16 mouse cellular contexts compared by ENCODE assay signal in genomic region chr2:38782731-38783130, GRCm38 (mm10).
DNase-seq lines count a peak whose midpoint lies in the region; ATAC-seq and TF ChIP-seq lines count a peak whose summit lies in the region.
"Had no signal": no experiment of that assay in that cellular context is flagged by ENCODE, and none has a peak within 500 bp of the region (broad histone marks: within the 10 kb centered on the region; RNA-seq: fewer than 3 reads in every experiment).

No protein-coding gene starts in this region.

- dilution Hi-C loops in CH12.LX (cut with MboI; ENCODE audit: extremely low pct_ligation_motif_present, extremely low pct_unique_long_range_greater_than_20kb, low sequenced_read_pairs), result no loop called here

- in situ Hi-C loops in CH12.LX (cut with MboI; ENCODE audit: low pct_ligation_motif_present, low pct_unique_long_range_greater_than_20kb, low sequenced_read_pairs), result no loop called here

- TF ChIP-seq EP300 in CH12.LX (IDR thresholded peaks at IDR 0.05; ENCODE audit: low read length), result no peak

- H3K9ac ChIP-seq in hindbrain, embryonic 11.5 days (ENCODE audit: low read depth, low read length), result no peak overlapping the region
- H3K9ac ChIP-seq in hindbrain, embryonic 16.5 days (ENCODE audit: low read depth, low read length), result no peak overlapping the region
- no peak overlapping the region for H3K9ac ChIP-seq in CH12.LX (ENCODE audit: insufficient read depth, low read depth)
- H3K9ac ChIP-seq in limb, embryonic 12.5 days (replicated peaks), result no peak overlapping the region
- H3K9ac ChIP-seq: lung, embryonic 15.5 days had no signal

- peaks cover 2% of the 10 kb centered on the region; the same call in 1 of the 2 replicates for H3K4me1 ChIP-seq in hindbrain, embryonic 11.5 days (replicated peaks; ENCODE audit: control insufficient read depth, insufficient read depth, low read length)
- H3K4me1 ChIP-seq in hindbrain, embryonic 16.5 days (ENCODE audit: control insufficient read depth, insufficient read depth, low read depth, low read length), result peaks cover 3% of the 10 kb centered on the region
- H3K4me1 ChIP-seq in CH12.LX (ENCODE audit: control insufficient read depth in 1 of 2, insufficient read depth in 2 of 2), result peaks cover under 1 to 24% of the 10 kb centered on the region in 2 experiments; a peak in 3 of 4 replicates
- H3K4me1 ChIP-seq in limb, embryonic 12.5 days (replicated peaks), result peaks cover 22% of the 10 kb centered on the region

- H3K79me2 ChIP-seq in CH12.LX (replicated peaks; ENCODE audit: control insufficient read depth, extremely low read depth, insufficient read depth, poor library complexity, severe bottlenecking), result no peaks in the 10 kb centered on the region

- ATAC-seq in hindbrain, embryonic 11.5 days (ENCODE audit: low FRiP score), result no peak
- no peak for ATAC-seq in hindbrain, embryonic 16.5 days
- ATAC-seq in limb, embryonic 12.5 days (ENCODE audit: insufficient number of reproducible peaks, insufficient read depth, low FRiP score, low TSS enrichment, low read depth), result no peak
- ATAC-seq: CD4-positive, CD25-positive, alpha-beta regulatory T cell, adult 4 months; intestine, postnatal 0 days had no signal

- TF ChIP-seq POLR2A in CH12.LX (IDR thresholded peaks at IDR 0.05; ENCODE audit: low read depth, low read length), result no peak

- no peak overlapping the region for H3K4me2 ChIP-seq in hindbrain, embryonic 11.5 days (replicated peaks; ENCODE audit: low read depth, low read length)
- H3K4me2 ChIP-seq in hindbrain, embryonic 16.5 days (ENCODE audit: low read length), result no peak overlapping the region
- H3K4me2 ChIP-seq in CH12.LX (ENCODE audit: insufficient read depth, low read depth, poor library complexity, severe bottlenecking), result 0 out of 2 replicates have a peak overlapping the region, but pooled peaks have one; percentile 5
- peak overlapping the region; percentile 24; the same call in 1 of the 2 replicates for H3K4me2 ChIP-seq in limb, embryonic 12.5 days
- H3K4me2 ChIP-seq: lung, embryonic 15.5 days had no signal

- DNase-seq in embryo, embryonic 9.5 days (ENCODE audit: extremely low spot score), result peak; percentile 14
- DNase-seq in embryo, embryonic 10 days (ENCODE audit: low spot score), result no peak
- DNase-seq in hindbrain, embryonic 11.5 days (ENCODE audit: low spot score), result no peak
- no peak for DNase-seq in CH12.LX (ENCODE audit: extremely low read depth)
- DNase-seq in adrenal gland, adult 18-20 months (ENCODE audit: low spot score in 2 of 2), result no peak
- no peak for DNase-seq in layer of hippocampus, adult 8-10 months (ENCODE audit: low spot score in 2 of 2)
- DNase-seq: cerebellum, adult 11-12 months; cerebellum, postnatal 25 days; gastrocnemius, postnatal 10 days; heart, postnatal 36 days had no signal

- H3K9me3 ChIP-seq in hindbrain, embryonic 11.5 days (ENCODE audit: control insufficient read depth, low read length), result no peaks in the 10 kb centered on the region
- H3K9me3 ChIP-seq in hindbrain, embryonic 16.5 days (ENCODE audit: control insufficient read depth, low read length), result no peaks in the 10 kb centered on the region
- no peaks in the 10 kb centered on the region for H3K9me3 ChIP-seq in CH12.LX (replicated peaks; ENCODE audit: low read length)
- H3K9me3 ChIP-seq in limb, embryonic 12.5 days, result no peaks in the 10 kb centered on the region
- H3K9me3 ChIP-seq: lung, embryonic 15.5 days had no signal

- H3K4me3 ChIP-seq in hindbrain, embryonic 11.5 days (ENCODE audit: low read depth, low read length), result no peak overlapping the region
- no peak overlapping the region for H3K4me3 ChIP-seq in hindbrain, embryonic 16.5 days (ENCODE audit: low read length)
- no peak overlapping the region for H3K4me3 ChIP-seq in CH12.LX (replicated peaks in 1 of 3; ENCODE audit: low read depth in 2 of 3, low read length in 2 of 3, poor library complexity in 1 of 3)
- H3K4me3 ChIP-seq in limb, embryonic 12.5 days (replicated peaks), result no peak overlapping the region
- H3K4me3 ChIP-seq: lung, embryonic 15.5 days had no signal

- no peak for TF ChIP-seq RAD21 in CH12.LX (IDR thresholded peaks at IDR 0.05; ENCODE audit: low read depth, low read length)

- H3K27me3 ChIP-seq in hindbrain, embryonic 11.5 days (ENCODE audit: control insufficient read depth, insufficient read depth, low read length), result no peaks in the 10 kb centered on the region
- H3K27me3 ChIP-seq in hindbrain, embryonic 16.5 days (replicated peaks; ENCODE audit: control insufficient read depth, insufficient read depth, low read length), result no peaks in the 10 kb centered on the region
- H3K27me3 ChIP-seq in CH12.LX (replicated peaks), result no peaks in the 10 kb centered on the region
- no peaks in the 10 kb centered on the region for H3K27me3 ChIP-seq in limb, embryonic 12.5 days
- H3K27me3 ChIP-seq: lung, embryonic 15.5 days had no signal

- H3K27ac ChIP-seq in hindbrain, embryonic 11.5 days (ENCODE audit: low read depth, low read length), result 0 out of 2 replicates have a peak overlapping the region, but pooled peaks have one; percentile 66
- no peak overlapping the region for H3K27ac ChIP-seq in hindbrain, embryonic 16.5 days (ENCODE audit: low read depth, low read length)
- H3K27ac ChIP-seq in CH12.LX (ENCODE audit: insufficient read depth, low read depth), result no peak overlapping the region
- H3K27ac ChIP-seq in limb, embryonic 12.5 days, result no peak overlapping the region
- H3K27ac ChIP-seq: lung, embryonic 15.5 days; macrophage had no signal

- H3K36me3 ChIP-seq in hindbrain, embryonic 11.5 days (ENCODE audit: control insufficient read depth, insufficient read depth, low read length), result no peaks in the 10 kb centered on the region
- H3K36me3 ChIP-seq in hindbrain, embryonic 16.5 days (ENCODE audit: control insufficient read depth, insufficient read depth, low read length), result no peaks in the 10 kb centered on the region
- H3K36me3 ChIP-seq in CH12.LX (replicated peaks in 1 of 2; ENCODE audit: control insufficient read depth in 1 of 2, insufficient read depth in 1 of 2, low read length in 1 of 2), result no peaks in the 10 kb centered on the region
- no peaks in the 10 kb centered on the region for H3K36me3 ChIP-seq in limb, embryonic 12.5 days
- H3K36me3 ChIP-seq: lung, embryonic 15.5 days had no signal

- WGBS in hindbrain, embryonic 11.5 days, result 4% methylated on average over 1 of the region's 1 CpGs
- 10% methylated on average over 1 of the region's 1 CpGs for WGBS in hindbrain, embryonic 16.5 days
- 15% methylated on average over 1 of the region's 1 CpGs for WGBS in limb, embryonic 12.5 days

- no peak for TF ChIP-seq CTCF in CH12.LX (conservative IDR thresholded peaks at IDR 0.05 in 1 of 2, IDR thresholded peaks at IDR 0.05 in 1 of 2; ENCODE audit: low read depth in 2 of 2, low read length in 2 of 2)

TF ChIP-seq in CH12.LX, 34 proteins besides CTCF, POLR2A, EP300 and RAD21:
- TF ChIP-seq RCOR1 (conservative IDR thresholded peaks at IDR 0.05; ENCODE audit: low read depth, low read length) (no peak), SMC3 (IDR thresholded peaks at IDR 0.05; ENCODE audit: low read depth, low read length) (no peak), ZNF384 (IDR thresholded peaks at IDR 0.05; ENCODE audit: low read depth, low read length) (peak; percentile 82), ZMIZ1 (IDR thresholded peaks at IDR 0.05; ENCODE audit: low read depth, low read length) (no peak), JUND (conservative IDR thresholded peaks at IDR 0.05; ENCODE audit: low read depth, low read length) (no peak), MAFK (IDR thresholded peaks at IDR 0.05; ENCODE audit: insufficient replicate concordance, low read length) (no peak), NRF1 (IDR thresholded peaks at IDR 0.05; ENCODE audit: low read depth, low read length) (no peak)

Comparison
In these comparisons a context has a peak if more than half of its experiments do, and no peak if none do; other contexts are left out.
1. H3K4me2 ChIP-seq: peak in CH12.LX (single experiment) and limb, embryonic 12.5 days (single experiment); none in hindbrain, embryonic 11.5 days (single experiment) and hindbrain, embryonic 16.5 days (single experiment).